Mouse (Mus musculus) gastrocnemius, postnatal 25 days (tissue): ENCODE results near the gene Bclaf1. TPM values are rescaled to one million over a fixed set of nuclear protein-coding genes. Genes with fewer than 3 reads are reported as not detected.

Experiments
- microRNA-seq, 2 experiments: library from miRNA; unstranded; fragments of <30 nt; microRNA quantifications; one replicate each; pipeline ENCODE4 v1.2.0; 2021; ENCODE audit warnings: borderline replicate concordance in 2 of 2
- total RNA-seq, 2 experiments: library from RNA; stranded (reverse); gene quantifications; 1 replicate in 1 of 2; 2 replicates in 1 of 2; pipeline ENCODE4 v1.2.3; 2021

Gene Bclaf1
- total RNA-seq, 2 experiments from 2014 or later, result 38.3 to 39.3 TPM

Small RNA genes within 50 kb of the gene (microRNA-seq; reads per million reads assigned to microRNA genes)
- 0 reads per million in 2 experiments for gene Mir6413

Other genes with a start within 250 kb of the Bclaf1 start
- gene Map7, start 164.0 kb upstream of the Bclaf1 start, total RNA-seq, result 1 to 10 TPM; 2.3 to 3.7 TPM
- gene Mtfr2, start 35.3 kb downstream of the Bclaf1 start, total RNA-seq, result not detected